Mouse (Mus musculus): Measurements from ENCODE around the gene Sema7a.

DNA sequence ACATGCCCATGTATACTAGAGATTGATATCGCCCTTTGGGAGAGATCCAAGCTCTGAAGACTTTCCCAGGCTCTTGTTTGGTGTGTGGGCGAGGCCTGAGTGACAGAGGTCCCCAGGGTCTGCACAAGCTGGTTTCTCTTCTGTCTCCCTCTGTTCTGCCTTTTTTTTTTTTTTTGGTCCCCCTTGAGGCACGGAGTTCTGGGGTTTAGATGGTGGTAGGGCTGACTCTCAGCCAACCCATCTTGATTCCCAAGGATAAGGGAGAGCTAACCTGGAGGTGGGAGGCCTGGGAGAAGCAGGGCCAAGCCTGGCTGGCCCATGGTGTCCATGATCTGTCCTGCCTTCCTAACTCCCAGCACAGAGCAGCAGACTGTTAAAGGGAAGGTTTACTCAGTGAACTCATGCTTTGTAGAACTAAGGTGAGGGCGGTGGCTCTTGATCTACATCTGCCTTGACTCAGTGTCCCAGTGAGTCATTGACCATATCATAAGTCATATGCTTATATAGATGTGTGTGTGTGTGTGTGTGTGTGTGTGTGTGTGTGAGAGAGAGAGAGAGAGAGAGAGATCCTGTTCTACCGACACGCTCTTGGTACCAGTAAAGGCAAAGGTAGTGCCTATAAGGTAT lies 33.6 kb downstream of the Sema7a start:
- no peak for TF ChIP-seq TAL1 (IDR thresholded peaks at IDR 0.05; ENCODE audit: low read length)
- TF ChIP-seq GATA1 (IDR thresholded peaks at IDR 0.05; ENCODE audit: low read length) = no peak
